Mouse (Mus musculus): ENCODE results near the gene Snn.
"Not testable (repeated sequence)": the region's sequence is repeated elsewhere in the genome, so short reads cannot be mapped to it uniquely, and the experiment has no call there.

Snn gene

GRCm38 (mm10) chr16:11060645-11061044 lies at the start of gene Snn:
TSS of gene Snn (plus strand) at chr16:11060945.
- no peak for DNase-seq (ENCODE audit: extremely low read depth, low read depth)

GRCm38 (mm10) chr16:11011206-11011605 lies 49.5 kb upstream of the Snn start:
- DNase-seq (ENCODE audit: extremely low read depth, low read depth) = no peak

DNA sequence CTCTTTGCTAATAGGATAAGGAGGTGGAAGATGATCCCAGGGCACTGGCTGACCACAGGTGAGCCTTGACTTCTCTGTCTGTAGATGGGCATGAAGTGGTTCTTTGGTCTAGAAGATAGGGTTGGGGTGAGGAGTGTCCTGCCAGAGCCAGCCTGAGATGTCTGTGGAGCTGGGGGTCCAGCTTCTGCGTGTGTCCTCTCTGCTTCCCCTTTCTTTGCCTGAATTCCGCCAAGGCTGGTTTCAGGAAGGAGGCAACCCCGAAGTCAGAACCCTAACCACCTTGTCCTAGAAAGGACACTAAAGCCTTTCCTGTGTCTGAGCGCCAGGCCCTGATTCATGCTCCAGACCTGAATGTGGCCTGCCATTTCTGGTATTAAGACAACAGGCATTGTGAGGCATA lies 48.8 kb upstream of the Snn start:
- no peak for DNase-seq (ENCODE audit: extremely low read depth, low read depth)

GRCm38 (mm10) chr16:11012571-11013463 lies 47.9 kb upstream of the Snn start:
- DNase-seq (ENCODE audit: extremely low read depth, low read depth) = peak; percentile 78

GRCm38 (mm10) chr16:11013464-11014147 lies 47.1 kb upstream of the Snn start:
- not testable (repeated sequence) for DNase-seq (ENCODE audit: extremely low read depth, low read depth)

- DNase-seq (ENCODE audit: extremely low read depth, low read depth) = no peak
These were observed 46.3 kb upstream of the Snn start for GRCm38 (mm10) chr16:11014407-11014806.

- no peak for DNase-seq (ENCODE audit: extremely low read depth, low read depth)
These were observed 44.4 kb upstream of the Snn start for GRCm38 (mm10) chr16:11016353-11016752.

DNA sequence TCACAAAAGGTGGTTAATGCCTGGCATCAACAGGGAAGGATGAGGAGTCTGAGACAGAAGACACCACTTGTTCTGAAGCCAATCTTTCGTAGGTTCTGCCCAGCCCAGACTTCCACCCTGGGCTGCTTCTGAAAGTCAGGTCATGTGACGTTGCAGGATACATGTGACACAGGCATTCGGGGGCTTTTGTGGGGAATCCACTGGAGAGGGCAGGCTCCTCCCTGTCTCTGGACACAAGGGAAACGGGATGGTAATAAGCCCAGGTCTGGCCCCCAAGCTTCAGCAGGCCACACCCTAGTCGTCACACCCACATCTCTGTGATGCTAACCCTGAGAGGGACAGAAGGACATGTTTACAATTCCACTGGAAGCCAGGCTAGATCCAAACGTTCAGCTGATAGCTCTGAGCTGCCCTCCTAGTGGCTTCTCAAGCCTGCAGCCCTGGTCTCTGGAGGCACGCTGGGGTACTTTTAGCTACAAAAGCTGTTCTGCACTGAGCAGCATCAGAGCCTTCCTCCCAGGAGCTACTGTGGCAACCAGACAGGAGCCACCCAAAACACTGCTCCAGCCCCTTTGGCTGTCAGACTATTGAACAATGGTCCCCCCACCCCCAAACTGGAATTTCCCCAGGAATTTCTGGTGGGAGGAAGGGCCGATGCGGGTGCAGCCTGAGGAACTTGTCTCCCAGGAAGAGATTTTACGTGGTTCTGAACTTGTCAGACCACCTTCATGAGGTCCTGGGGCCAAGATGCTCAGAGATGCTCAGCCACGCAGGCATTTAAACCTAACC lies 42.7 kb upstream of the Snn start:
- DNase-seq (ENCODE audit: extremely low read depth, low read depth) = no peak

DNA sequence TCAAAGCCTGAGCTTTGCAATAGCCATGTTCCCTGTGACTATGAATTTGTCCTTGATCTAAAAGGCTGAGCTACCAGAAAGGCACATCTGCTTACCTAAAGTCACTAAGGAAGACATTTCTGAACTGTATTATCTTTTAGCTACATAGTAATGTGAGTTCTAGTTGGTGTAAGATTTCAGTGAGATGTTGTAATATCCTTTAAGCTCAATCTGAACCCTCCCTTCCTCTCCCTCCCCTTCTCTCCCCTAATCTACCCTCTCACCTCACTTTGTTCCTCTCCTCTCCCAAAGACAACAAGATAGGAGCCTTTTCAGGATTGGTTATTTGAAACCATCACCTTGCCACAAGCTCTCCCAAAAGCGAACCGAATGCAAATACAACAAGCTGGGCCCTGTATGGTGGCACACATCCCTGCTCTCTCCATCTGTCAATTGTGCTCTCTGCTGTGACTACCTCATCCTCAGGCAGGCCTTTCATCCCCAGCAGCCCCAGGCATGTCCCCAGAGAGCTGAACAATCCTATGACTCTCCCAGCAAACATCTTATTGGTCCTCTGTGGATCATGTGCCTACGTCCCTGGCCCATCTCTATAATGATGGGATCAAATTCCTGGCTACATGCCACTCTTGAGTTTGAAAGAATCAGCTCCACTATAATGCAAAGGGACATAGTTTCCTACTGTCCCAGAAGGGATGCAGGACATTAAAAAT lies 39.2 kb upstream of the Snn start:
- DNase-seq (ENCODE audit: extremely low read depth, low read depth) = no peak

GRCm38 (mm10) chr16:11022113-11022489 lies 38.6 kb upstream of the Snn start:
- no peak for DNase-seq (ENCODE audit: extremely low read depth, low read depth)

DNA sequence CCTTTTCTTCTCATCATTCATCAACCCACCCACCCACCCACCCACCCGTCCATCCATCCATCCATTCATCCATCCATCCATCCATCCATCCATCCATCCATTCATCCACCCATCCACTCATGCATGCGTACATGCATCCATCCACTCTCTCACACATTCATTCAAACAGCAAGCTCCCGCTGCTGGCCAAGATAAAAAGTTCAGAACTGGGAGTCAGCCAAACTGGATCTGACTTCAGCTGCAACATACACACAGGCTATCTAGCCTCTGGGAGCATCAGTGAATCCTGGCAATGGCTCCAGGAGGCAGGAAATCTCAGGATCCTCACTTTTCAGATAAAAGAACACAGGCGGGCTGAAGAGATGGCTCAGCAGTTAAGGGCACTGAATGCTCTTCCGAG lies 37.1 kb upstream of the Snn start:
- DNase-seq (ENCODE audit: extremely low read depth, low read depth) = no peak

- no peak for DNase-seq (ENCODE audit: extremely low read depth, low read depth)
These were observed 35.9 kb upstream of the Snn start for GRCm38 (mm10) chr16:11024841-11025240.

GRCm38 (mm10) chr16:11028206-11028605 lies 32.5 kb upstream of the Snn start:
- no peak for DNase-seq (ENCODE audit: extremely low read depth, low read depth)

- DNase-seq (ENCODE audit: extremely low read depth, low read depth) = no peak
These were observed 29.9 kb upstream of the Snn start for GRCm38 (mm10) chr16:11030844-11031243.

DNA sequence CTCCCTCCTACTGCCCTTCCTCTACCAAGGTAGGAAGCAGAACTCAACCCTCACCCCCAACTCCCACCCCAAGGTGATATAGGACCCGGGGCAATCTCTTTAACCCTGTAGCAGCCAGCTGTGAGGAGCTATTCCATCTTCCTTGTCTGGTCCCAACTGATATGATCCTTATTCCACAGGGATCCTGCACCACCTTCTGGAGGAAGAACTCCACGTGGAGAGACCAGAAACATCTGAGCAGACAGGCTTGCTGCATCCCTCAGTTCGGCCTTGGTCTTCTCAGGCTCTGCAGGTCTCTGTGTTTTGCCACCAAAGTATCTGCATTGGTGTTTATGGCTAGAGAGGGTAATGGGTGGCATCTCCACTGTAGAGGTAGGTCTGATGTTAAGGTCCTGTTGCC lies 29.4 kb upstream of the Snn start:
- no peak for DNase-seq (ENCODE audit: extremely low read depth, low read depth)

DNA sequence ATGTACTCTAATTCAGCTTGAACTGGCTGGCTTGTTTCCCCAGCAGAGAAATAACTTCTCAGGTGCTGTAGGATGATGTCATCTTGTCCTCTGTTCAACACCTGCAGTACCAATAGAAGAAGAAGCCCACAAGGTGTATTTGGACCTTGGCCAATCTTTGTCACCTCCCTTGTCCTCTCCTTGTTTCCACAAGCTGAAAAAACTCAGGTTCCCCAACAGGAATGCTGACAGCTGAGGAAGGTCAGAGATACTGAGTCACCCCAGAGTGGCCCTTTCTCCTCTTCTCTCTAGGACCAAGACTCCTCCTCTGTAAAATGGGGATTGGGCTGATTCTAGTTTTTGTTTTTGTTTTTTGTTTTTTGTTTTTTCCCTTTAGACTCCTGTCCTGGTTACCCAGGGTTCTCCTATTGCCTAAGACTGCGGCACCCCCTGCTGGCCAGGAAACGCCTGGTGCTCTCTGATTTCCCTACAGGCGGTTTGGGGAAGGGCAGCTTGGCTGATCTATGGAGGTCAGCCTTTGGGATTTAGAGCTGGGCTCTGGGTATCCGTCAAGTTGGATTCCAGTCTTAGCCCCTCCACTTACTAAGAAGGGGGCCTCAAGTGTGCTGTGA lies 26.4 kb upstream of the Snn start:
- peak; percentile 53 for DNase-seq (ENCODE audit: extremely low read depth, low read depth)

DNA sequence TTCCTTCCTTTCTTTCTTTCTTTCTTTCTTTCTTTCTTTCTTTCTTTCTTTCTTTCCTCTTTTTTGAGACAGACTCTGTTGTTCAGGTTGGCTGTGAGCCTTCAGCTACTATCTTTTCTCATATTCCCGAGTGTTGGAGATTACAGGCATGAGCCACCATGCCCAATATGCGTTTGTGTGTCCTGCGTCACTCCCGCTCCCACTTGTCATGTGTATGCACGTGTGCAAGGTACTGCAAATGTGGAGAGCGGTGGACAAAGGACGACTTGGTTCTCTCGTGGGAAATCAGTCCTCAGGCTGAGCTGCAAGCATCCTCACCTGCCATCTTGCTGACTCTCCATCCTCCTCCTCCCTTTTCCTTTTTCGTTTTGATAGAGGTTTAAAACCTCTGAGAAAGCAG lies 25.5 kb upstream of the Snn start:
- no peak for DNase-seq (ENCODE audit: extremely low read depth, low read depth)

DNA sequence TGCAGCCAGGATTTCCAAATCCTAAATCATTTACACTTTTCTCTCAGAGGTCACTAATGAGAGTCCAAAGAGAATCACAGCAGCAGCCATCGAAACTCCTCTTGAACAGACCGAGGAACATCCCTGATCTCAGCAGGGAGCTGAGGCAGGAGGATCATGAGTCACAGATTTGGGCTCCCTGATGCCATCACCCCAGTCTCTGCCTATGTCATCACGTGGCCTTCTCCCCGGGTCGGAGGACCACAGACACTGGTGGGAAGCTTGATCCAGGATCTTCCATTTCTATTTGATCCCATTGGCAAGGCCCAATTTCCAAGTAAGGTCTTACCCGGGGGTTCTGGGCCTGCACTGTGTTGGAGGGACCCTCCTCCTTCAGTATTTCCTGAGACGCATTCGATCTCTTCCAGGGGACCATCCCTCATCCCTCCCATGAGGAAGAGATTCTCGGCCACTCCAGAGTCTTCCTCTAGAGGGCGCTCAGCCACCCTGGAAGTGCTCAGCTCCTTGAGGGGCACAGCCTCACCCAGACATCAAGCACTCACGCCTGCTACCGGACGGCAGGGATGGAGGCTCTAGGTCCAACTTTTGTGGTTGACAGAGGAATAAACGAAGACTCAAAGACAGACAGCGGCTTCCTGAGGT lies 24.8 kb upstream of the Snn start:
- peak; percentile 51 for DNase-seq (ENCODE audit: extremely low read depth, low read depth)

DNA sequence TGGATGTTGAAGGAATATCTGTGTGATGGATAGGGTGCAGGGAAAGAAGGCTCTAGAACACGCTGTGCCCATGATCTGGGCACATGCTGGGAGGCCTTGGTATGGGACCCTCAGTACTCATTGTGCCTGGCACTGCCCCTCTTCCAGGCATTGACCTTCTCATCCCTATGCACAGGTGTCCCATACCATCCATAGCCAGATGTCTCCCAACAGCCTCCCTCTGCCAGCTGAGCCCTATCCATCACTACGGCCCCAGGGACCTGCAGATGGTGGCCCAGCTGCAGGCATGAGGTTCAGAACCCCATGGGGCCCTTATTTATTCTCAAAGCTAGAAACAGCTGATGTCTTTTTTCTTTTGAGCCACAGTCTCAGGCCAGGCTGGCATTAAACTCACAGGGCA lies 20.1 kb upstream of the Snn start:
- no peak for DNase-seq (ENCODE audit: extremely low read depth, low read depth)

DNA sequence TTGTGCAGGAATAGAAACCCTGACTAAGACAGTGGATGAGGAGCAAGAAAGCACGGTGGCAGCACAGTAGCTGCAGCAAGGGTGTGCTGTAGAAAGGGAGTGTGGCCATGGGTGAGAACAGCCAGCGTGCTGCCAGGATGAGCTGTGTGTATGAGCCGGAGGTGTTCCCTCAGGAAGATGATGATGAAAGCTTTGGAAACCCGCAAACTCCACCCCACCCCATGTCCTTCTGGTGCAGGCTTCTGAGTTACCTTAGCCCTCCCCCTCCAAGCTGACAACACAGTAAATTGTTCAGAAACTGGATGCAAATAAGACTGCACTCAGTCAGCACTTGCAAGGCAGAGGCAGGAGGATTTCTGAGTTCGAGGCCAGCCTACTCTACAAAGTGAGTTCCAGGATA lies 17.5 kb upstream of the Snn start:
- no peak for DNase-seq (ENCODE audit: extremely low read depth, low read depth)

Data from MEL-GATA-1-ER (cell line).